Mouse (Mus musculus) kidney, postnatal 4 days (tissue): Measurements from ENCODE around the gene Gm45194.

ENCODE experiments used
- DNase-seq, 2 experiments: peaks; one replicate each; pipeline ENCODE4 v3.0.0; 2021; ENCODE audit warnings: mixed read lengths in 2 of 2

The Gm45194 gene

DNA sequence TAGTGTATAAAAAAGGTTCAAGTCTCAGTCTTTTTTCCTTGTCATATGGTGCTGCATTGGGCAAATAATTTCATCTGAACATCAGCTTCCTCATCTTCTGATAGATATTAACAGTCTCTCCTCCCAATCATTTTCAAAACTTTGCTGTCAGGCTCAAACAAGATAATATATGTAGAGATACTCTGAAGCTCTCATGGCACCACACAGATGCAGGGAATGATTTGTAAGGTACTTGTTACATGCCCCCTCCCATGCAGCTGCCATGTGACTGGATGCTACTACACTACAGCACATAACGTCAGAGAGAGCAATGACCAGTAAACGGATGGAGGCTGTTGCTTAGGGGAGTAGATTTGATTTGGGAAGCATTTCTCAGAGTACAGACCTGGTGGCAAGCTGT, at the start of gene Gm45194:
Gene Gm45194 (plus strand): TSS at position 301 of the 400 bp plus-strand sequence.
- DNase-seq: no peak

DNA sequence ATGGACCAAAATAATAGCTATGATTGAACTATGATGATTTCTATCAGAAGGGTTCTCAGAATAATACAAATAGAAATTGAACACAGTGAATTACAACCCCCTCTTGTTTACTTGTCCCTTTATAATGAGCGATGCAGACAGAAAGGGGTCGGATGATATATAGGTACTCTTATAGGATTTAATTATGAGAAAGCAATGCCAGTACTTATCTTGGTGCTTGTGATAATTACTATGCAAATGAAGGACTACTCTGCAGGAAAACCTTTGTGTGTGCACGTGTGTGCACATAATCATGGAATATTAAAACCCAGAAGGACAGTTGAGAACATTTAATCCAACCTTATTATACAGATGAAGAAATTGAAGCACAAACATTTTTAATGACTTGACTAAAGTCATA, 35.3 kb upstream of the Gm45194 start:
- no peak for DNase-seq

DNA sequence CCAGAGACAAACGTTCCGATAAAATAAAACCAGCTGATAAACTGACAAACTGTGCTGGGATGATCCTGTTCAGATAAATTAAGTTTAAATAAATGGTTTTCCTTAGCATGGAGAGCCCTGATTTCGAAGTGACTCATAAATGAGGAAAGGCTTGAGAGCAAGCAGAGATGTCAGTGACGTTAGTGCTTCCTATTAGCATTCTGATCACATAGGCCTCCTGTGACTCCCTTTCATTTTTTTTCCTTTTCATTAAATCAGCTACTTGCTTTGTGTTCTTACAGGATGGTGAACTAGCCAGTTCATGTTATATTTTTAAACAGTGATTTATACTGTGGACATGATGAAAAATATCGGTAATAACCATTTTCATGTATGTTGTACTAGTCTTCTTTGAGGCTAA, 9.9 kb upstream of the Gm45194 start:
- DNase-seq: no peak

DNA sequence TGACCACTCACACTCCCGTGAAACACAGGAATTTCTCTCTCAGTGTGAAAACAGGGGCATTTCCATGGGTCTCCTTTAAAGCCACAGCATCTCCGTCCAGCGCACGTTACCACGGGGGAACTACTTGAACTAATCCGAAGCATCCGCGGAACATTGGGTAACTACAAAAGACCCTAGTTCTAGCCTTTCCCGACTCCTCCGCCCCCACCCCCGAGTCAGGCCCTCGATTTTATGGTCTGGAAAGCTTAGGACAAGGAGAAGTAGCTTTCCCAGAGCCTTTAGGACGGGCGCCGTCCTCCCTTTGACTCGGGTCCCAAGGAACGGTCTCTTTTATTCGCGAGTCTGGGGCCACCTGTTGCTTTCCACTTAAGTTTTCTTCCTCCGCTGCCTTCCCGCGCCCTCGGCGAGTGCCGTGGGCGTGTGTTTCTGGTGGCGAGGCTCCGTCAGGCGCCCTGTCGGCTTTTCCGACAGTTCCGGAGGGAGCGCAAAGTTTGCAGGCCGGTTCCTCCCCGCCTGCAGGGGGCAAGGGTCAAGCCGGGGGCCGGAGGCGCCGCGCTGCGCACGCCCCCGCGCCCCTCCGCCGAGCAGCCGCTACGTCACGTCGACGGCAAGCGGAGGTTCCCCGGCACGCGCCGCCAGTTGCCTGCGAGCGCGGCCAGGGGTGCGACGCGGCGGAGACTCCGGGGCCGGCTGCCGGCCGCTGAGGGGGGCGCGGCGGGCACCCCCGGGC, 3.3 kb downstream of the Gm45194 start:
- DNase-seq: peak; percentile 10 to 27

DNA sequence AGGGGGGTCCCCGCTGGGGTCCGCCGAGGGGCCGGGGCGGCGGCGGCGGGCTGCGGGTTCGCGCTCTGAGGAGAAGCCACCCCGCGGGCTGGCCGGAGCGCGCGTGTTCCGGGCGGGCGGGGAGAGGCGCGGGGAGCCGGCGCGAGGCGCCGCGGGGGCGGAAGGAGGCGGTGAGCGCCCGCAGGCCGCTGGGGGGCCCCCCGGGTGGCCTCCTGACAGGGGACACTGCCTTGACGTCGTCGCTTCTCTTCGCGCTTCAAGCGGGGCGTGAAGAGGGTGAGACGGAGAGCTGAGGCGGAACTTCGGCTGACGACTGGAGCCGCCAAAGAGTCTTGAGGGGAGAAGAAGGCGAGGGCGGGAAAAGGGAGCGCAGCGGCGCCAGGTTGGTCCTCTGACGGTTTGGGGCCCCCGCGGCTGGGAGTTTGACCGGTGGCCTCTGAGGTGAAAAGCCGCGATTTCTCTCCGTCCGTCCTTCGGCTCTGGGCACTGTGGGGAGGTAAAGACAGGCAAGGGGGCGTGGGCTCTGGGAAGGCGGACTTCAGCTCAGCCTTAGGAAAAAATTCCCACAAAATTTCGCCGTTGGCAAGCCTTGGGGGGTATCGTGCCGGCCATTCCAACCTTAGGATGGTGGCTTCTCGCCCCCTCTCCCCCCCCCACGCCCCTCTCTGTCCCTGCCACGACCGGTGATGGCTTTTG, 4.0 kb downstream of the Gm45194 start:
- peak; percentile 10 to 15 for DNase-seq

DNA sequence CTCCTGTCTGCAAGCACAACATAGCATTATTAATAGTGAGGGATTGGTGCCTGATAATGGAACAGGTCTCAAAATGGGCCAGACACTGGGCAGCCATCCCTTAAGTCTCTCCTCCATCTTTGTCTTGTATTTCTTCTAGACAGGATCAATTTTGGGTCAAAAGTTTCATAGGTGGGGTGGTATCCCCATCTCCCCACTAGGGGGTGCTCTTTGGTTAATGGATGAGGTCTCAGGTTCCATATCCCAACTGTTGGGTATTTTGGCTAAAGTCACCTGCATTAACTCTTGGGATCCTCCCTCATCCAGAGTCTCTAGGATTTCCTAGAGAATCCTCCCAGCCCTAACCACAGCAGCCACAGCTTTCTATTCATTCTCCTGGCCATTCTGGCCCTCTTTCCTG, 26.2 kb downstream of the Gm45194 start:
- DNase-seq: no peak

DNA sequence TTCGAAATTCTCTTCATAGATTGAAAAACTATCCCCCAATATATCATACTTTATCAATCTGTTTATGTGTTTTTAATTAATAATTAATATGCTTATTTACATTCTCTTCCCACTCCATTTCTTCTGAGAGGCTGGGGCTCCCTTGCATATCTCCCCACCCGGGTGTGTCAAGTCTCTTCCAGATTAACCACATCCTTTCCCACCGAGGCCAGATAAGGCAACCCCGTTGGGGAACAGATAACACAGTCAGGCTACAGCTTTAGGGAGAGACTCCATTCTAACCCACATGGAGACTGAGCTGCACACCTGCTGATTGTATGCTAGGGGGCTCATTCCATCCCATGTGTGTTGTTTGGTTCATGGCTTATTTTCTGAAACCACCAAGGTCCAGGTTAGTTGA, 69.7 kb downstream of the Gm45194 start:
- no peak for DNase-seq

DNA sequence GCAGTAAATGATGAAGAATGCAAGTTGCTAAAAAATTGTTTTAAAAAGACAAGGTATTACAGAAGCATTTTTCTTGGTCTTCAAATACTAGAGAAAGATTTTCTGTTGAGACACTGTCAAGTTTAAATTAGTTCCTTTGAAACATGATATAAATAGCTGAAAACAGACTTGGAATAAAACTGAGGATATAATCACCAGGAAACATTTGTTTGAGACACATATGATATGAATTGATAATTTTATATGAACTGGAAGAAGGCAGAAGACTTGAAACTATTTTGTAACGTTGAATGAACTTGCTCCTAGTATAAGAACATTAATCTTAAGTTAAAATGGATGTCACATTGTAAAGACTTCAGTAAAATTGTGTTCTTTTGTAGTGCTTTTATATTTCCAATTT, 108.5 kb downstream of the Gm45194 start:
- DNase-seq: no peak

DNA sequence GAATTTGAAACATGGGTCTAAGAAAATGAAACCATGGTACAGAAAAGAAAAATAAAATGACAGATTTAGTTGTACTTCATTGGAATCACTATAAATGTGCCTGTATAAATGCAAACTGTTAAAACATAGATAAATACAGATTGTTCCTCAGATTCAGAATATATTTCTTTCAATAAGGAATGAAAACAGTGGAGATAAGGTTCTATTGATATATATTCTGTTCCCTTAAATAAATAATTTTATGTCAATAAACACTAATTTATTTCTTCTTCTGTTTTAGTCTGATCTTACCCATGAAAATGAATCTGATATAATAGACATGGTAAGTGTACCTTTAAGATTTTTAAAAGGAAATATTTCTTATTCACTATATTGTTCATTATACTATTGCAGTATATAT, 119.5 kb downstream of the Gm45194 start, which contains the start of gene Tex16:
Gene Tex16 (plus strand): TSS at position 301 of the 400 bp plus-strand sequence.
- DNase-seq: no peak

DNA sequence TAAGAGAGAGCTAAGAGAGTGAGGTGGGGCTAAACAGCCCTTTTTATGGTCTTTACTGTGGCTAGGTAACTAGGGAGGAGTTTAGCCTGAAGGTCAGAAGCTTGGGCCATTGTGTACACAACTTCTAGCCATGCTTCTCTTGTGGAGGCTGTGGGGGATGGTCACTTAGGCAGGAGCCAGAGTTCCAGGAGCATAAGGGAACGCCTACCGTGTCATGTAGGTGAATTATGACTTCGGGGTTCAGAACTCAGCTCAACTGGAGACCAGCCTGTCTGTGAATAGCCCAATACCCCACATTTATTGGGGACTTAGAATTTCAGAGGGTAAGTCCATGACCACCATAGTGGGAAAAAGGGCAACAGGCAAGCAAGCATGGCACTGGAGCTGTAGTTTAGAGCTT, 347.6 kb downstream of the Gm45194 start, which contains the start of gene 4933403O08Rik:
Gene 4933403O08Rik (plus strand): TSS at position 301 of the 400 bp plus-strand sequence.
- no peak for DNase-seq

DNA sequence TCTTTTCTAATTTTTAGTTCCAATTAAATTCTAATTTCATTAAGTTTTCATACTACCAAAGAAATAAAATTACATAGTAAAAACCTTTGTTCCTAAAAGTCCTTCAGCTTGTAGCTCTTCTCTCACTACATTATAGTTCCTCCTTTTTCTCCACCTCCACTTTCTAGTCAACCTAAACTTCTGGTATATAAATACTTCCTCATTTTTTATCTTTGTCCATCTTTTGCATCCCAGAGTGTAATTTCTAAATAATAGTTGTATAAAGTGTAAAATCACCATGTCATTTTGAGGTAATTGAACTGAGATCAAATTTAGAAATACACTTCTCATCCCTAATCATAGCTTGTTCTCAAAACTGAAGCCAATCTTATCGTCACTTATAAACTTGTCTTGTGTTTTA, 351.7 kb downstream of the Gm45194 start:
- DNase-seq: no peak

DNA sequence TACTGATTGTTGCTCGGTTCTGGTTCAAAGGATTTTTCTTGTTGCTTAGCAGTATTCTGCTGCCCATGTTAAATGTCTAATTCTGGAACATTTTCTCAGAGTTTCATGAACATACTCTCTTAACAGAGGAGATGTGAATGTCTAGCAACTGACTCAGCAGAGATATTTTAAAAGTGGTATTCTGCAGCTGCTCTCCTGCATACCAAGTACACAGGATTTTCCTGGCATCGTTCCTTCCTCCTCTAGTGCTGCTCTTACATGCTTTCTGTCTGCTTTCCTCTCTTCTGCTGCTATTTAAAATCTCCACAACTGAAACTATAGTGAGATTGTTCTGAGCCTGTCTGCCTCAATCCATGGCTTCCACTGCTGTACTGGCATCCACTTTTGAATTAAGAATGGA, 364.3 kb downstream of the Gm45194 start:
- no peak for DNase-seq

DNA sequence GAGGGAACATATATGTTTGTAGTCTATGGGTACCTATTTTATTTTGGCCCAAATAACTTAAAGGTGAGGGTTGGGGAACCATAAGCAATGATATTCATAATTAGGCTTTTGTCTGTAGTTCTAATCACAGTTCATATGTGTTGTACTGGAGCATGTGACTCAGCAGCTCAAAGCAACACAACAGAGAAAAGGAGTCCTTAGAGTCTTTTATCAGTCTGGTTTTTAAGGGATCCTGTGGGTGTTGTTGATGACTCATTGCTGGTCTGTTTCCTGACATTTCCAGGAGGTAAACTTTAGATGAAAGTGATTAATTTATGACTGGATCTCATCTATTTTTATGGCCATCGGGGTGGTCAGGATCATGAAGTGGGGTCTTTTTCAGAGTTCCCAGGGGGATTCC, 382.4 kb downstream of the Gm45194 start:
- no peak for DNase-seq
